Mouse (Mus musculus) hindbrain, embryonic 16.5 days (tissue): ENCODE results near the gene Slain2. TPM values are rescaled to one million over a fixed set of nuclear protein-coding genes. Genes with fewer than 3 reads are reported as not detected.
"Not testable (repeated sequence)": the region's sequence is repeated elsewhere in the genome, so short reads cannot be mapped to it uniquely, and the experiment has no call there.

Experiments
- ATAC-seq: fragments of 200-750 bp; cut with Nextera tagmentation; 2 replicates; pipeline ENCODE4 v1.8.0; 2017; ENCODE audit warnings: moderate TSS enrichment, moderate library complexity
- H3K27ac ChIP-seq: fragments of 300-500 bp; sonication (generic); 2 replicates; pipeline ENCODE4 v1.5.1; 2014; ENCODE audit warnings: low read depth, mild to moderate bottlenecking, control low read depth, low read length, moderate library complexity
- H3K27me3 ChIP-seq: fragments of 300-500 bp; sonication (generic); replicated peaks from 2 replicates; pipeline ENCODE4 v1.6.1; 2014; ENCODE audit warnings: low read length; ENCODE audit not compliant: control insufficient read depth, insufficient read depth
- H3K36me3 ChIP-seq: fragments of 300-500 bp; sonication (generic); 2 replicates; pipeline ENCODE4 v1.6.1; 2014; ENCODE audit warnings: mild to moderate bottlenecking, low read length, moderate library complexity, mixed read lengths; ENCODE audit not compliant: control insufficient read depth, insufficient read depth
- H3K4me1 ChIP-seq: fragments of 300-500 bp; sonication (generic); 2 replicates; pipeline ENCODE4 v1.6.1; 2014; ENCODE audit warnings: low read depth, low read length; ENCODE audit not compliant: control insufficient read depth, insufficient read depth
- H3K4me2 ChIP-seq: fragments of 300-500 bp; sonication (generic); 2 replicates; pipeline ENCODE4 v1.6.1; 2014; ENCODE audit warnings: mild to moderate bottlenecking, low read length, control low read depth, moderate library complexity
- H3K4me3 ChIP-seq: fragments of 300-500 bp; sonication (generic); 2 replicates; pipeline ENCODE4 v1.5.1; 2014; ENCODE audit warnings: mild to moderate bottlenecking, low read length, control low read depth, moderate library complexity
- H3K9ac ChIP-seq: fragments of 300-500 bp; sonication (generic); 2 replicates; pipeline ENCODE4 v1.6.1; 2014; ENCODE audit warnings: low read depth, mild to moderate bottlenecking, control low read depth, low read length, moderate library complexity
- H3K9me3 ChIP-seq: fragments of 300-500 bp; sonication (generic); 2 replicates; pipeline ENCODE4 v1.6.1; 2014; ENCODE audit warnings: mild to moderate bottlenecking, low read length, moderate library complexity; ENCODE audit not compliant: control insufficient read depth
- WGBS: fragments of 180-500 bp; shearing (Covaris S2); extraction: QIAGEN DNeasy Blood & Tissue Kit; methylation state at CpG from one replicate; pipeline ENCODE4 v1.1.7; 2014; 5-methylcytosine and 5-hydroxymethylcytosine counted together
- polyA plus RNA-seq: library from polyadenylated mRNA; unstranded; fragments of >200 nt; fragmentation: Nextera tagmentation; extraction: Ambion mirVana; gene quantifications from 2 replicates; pipeline ENCODE4 v1.2.1, GENCODE M21; 2015

Slain2 gene
- polyA plus RNA-seq, 1 experiment from 2014 or later, result 12.6 TPM

DNA sequence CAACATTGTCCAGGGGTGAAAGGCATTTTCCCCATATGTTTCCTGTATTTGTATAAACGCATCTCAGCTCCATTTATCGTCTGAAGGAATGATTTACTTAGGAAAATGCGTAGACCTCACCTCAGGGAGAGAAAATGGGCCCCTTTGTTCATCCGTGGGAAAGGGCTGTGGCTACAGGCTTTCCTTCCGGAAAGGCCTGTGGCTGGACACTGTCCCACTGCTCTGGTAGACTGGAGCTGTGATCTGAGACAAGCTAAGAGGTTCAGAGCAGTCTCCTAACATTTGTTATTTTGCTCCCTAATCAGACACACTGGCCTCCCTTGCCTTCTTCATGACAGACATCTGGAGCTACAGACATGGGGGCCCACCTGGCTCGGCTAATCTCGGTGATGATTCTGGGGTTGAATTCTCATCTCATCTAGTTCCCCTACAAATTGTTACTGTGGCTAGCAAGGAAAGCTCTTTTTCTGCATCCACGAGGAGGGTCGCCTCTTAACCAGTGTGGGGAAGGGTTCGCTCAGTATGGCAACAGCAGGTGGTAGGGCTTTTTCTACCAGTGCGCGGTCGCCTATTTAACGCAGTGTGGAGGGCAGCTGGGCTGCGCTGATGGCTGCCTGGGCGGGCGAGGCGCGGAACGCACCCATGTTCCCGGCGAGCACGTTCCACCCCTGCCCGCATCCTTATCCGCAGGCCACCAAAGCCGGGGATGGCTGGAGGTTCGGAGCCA, 98.9 kb downstream of the Slain2 start:
- H3K27me3 ChIP-seq, H3K9ac ChIP-seq, H3K4me1 ChIP-seq, H3K36me3 ChIP-seq, H3K9me3 ChIP-seq, H3K27ac ChIP-seq: not testable (repeated sequence)
- ATAC-seq, result peak; percentile 64; the same call in 1 of the 2 replicates
- WGBS, result 22% methylated on average over 24 of the region's 27 CpGs
- Histone ChIP-seq H3K4me3 (peak overlapping the region; percentile 40), H3K4me2 (peak overlapping the region; percentile 59)

DNA sequence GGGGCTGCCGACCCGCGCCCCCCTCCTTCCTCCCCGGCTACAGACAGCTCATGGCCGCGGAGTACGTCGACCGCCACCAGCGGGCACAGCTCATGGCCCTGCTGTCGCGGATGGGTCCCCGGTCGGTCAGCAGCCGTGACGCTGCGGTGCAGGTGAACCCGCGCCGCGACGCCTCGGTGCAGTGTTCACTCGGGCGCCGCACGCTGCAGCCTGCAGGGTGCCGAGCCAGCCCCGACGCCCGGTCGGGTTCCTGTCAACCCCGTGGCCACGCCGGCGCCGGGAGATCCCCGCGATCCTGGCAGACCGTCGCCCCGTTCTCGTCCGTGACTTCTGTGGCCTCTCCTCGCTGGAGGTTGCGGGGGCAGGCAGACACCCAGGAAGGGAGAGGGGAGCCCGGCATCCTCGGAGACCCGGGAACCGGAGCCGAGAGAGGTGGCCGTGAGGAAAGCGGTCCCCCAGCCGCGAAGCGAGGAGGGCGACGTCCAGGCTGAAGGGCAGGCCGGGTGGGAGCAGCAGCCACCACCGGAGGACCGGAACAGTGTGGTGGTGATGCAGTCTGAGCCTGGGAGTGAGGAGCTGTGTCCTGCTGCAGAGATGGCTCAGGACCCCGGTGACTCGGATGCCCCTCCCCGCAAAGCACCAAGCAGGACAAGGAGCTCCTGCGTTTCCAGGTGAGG, 99.6 kb downstream of the Slain2 start:
- WGBS, result 1% methylated on average over 34 of the region's 65 CpGs
- not testable (repeated sequence) for H3K27ac ChIP-seq, H3K27me3 ChIP-seq, H3K36me3 ChIP-seq, H3K4me1 ChIP-seq, H3K9me3 ChIP-seq
- peak; percentile 70 for ATAC-seq
- Histone ChIP-seq H3K4me3 (peak overlapping the region; percentile 40), H3K9ac (peak overlapping the region; percentile 30), H3K4me2 (peak overlapping the region; percentile 59)

DNA sequence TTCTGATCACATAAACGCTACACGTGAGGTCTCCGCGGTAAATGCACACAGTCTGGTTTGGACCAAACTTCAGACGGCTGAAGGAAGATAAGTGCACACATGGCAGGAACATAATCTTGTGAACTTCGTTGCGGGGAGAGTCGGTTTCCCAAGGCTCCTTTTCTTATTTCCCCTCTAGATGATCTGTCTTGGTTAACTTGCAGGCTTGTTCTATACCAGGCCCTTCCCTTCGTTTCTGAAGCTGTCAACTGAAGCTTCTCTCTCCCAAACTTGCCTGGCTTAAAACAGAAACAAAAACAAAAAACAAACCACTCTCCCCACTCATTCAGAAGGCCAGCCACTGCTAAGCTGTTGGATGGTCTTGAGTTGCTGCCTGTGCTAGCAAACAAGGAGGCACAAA, 100.6 kb downstream of the Slain2 start:
- H3K27ac ChIP-seq, result no peak overlapping the region
- peaks cover 2% of the 10 kb centered on the region; the same call in 1 of the 2 replicates for H3K4me1 ChIP-seq
- no peak overlapping the region for H3K4me3 ChIP-seq
- H3K27me3 ChIP-seq, result peaks cover 3% of the 10 kb centered on the region; the same call in 1 of the 2 replicates
- H3K9me3 ChIP-seq, result no peaks in the 10 kb centered on the region
- H3K36me3 ChIP-seq, result no peaks in the 10 kb centered on the region
- WGBS, result 41% methylated on average over 9 of the region's 9 CpGs
- no peak overlapping the region for H3K4me2 ChIP-seq
- H3K9ac ChIP-seq, result no peak overlapping the region
- no peak for ATAC-seq

DNA sequence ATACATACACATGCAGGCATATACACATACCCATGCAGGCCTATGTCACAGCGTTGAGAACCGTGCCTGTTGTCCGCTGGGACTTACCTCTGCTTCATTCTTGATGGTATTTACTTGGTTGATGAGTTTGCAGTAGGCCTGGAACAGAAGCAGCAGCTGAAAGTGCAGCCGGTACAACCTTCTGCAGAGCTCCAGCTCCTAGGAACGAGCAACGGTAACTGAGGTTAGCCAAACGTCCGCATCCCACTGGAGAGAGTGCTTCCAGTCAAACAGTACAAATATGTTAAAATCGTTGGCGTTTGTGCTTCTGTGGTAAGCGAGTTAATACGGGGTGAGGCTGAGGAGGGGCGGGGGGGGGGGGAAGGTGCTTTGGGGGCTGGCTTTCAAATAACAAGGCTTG, 109.7 kb downstream of the Slain2 start:
- Histone ChIP-seq H3K27ac (no peak overlapping the region), H3K4me3 (no peak overlapping the region), H3K4me2 (no peak overlapping the region), H3K9me3 (no peaks in the 10 kb centered on the region), H3K27me3 (no peaks in the 10 kb centered on the region), H3K9ac (no peak overlapping the region), H3K4me1 (no peaks in the 10 kb centered on the region), H3K36me3 (peaks cover 9% of the 10 kb centered on the region)
- 94% methylated on average over 13 of the region's 13 CpGs for WGBS
- ATAC-seq, result no peak

Other genes with a start within 250 kb of the Slain2 start
- 0.22 and 0.23 TPM in 2 replicates for gene Txk, start 161.5 kb upstream of the Slain2 start, polyA plus RNA-seq
- 8.4 and 9.8 TPM in 2 replicates for gene Tec, start 45.8 kb upstream of the Slain2 start, polyA plus RNA-seq
- not detected in 2 replicates for gene Gm10135, start 60.4 kb downstream of the Slain2 start, polyA plus RNA-seq
- 35.5 and 41.4 TPM in 2 replicates for gene Slc10a4, start 92.6 kb downstream of the Slain2 start, polyA plus RNA-seq